Mouse (Mus musculus) MEL (cell line): Measurements from ENCODE around the gene Rab30.

Source experiments
- CHD1 ChIP-seq: IDR thresholded peaks from 2 replicates; pipeline ENCODE4 v1.6.1; 2012; ENCODE audit warnings: low read depth, mild to moderate bottlenecking, inconsistent platforms, low read length, improper control_type of control experiment
- CHD2 ChIP-seq: IDR thresholded peaks from 2 replicates; pipeline ENCODE4 v1.6.1; 2011; ENCODE audit warnings: low read length, improper control_type of control experiment
- CTCF ChIP-seq, 3 experiments: IDR thresholded peaks in 2 of 3; conservative IDR thresholded peaks in 1 of 3; 2 replicates each; pipeline ENCODE4 v1.5.1; 2011 to 2012; ENCODE audit warnings: low read length in 3 of 3, low read depth in 2 of 3, mild to moderate bottlenecking in 2 of 3, improper control_type of control experiment in 1 of 3, inconsistent platforms in 1 of 3, mixed read lengths in 1 of 3, moderate library complexity in 1 of 3; ENCODE audit not compliant: control insufficient read depth in 1 of 3, insufficient read depth in 1 of 3, poor library complexity in 1 of 3, severe bottlenecking in 1 of 3
- E2F4 ChIP-seq: IDR thresholded peaks from 2 replicates; pipeline ENCODE4 v1.6.1; 2011; ENCODE audit warnings: low read depth, low read length, improper control_type of control experiment, borderline replicate concordance
- EP300 ChIP-seq, 2 experiments: IDR thresholded peaks; 2 replicates each; pipeline ENCODE4 v1.6.1; 2011; ENCODE audit warnings: improper control_type of control experiment in 2 of 2, low read length in 2 of 2, low read depth in 1 of 2, mild to moderate bottlenecking in 1 of 2
- GATA1 ChIP-seq: IDR thresholded peaks from 2 replicates; pipeline ENCODE4 v1.6.1; 2011; ENCODE audit warnings: low read depth, low read length, improper control_type of control experiment
- HCFC1 ChIP-seq: IDR thresholded peaks from 2 replicates; pipeline ENCODE4 v1.6.1; 2012; ENCODE audit warnings: low read depth, mild to moderate bottlenecking, inconsistent platforms, low read length, improper control_type of control experiment, moderate library complexity
- POLR2A ChIP-seq, 2 experiments: IDR thresholded peaks; 2 replicates each; pipeline ENCODE4 v1.6.1; 2011 to 2012; ENCODE audit warnings: low read length in 2 of 2, mild to moderate bottlenecking in 2 of 2, control low read depth in 1 of 2, improper control_type of control experiment in 1 of 2, low read depth in 1 of 2, moderate library complexity in 1 of 2; ENCODE audit not compliant: control insufficient read depth in 1 of 2, insufficient read depth in 1 of 2, poor library complexity in 1 of 2
- RCOR1 ChIP-seq: IDR thresholded peaks from 2 replicates; pipeline ENCODE4 v1.6.1; 2012; ENCODE audit warnings: low read depth, mild to moderate bottlenecking, inconsistent platforms, low read length, improper control_type of control experiment
- SMC3 ChIP-seq: IDR thresholded peaks from 2 replicates; pipeline ENCODE4 v1.6.1; 2011; ENCODE audit warnings: low read depth, low read length, improper control_type of control experiment
- UBTF ChIP-seq: IDR thresholded peaks from 2 replicates; pipeline ENCODE4 v1.6.1; 2012; ENCODE audit warnings: low read depth, mild to moderate bottlenecking, inconsistent platforms, low read length, improper control_type of control experiment, moderate library complexity, borderline replicate concordance; ENCODE audit not compliant: insufficient read depth
- USF1 ChIP-seq: IDR thresholded peaks from 2 replicates; pipeline ENCODE4 v1.6.1; 2014; ENCODE audit warnings: low read depth, mild to moderate bottlenecking, inconsistent platforms, low read length, improper control_type of control experiment, moderate library complexity
- ZKSCAN1 ChIP-seq: IDR thresholded peaks from 2 replicates; pipeline ENCODE4 v1.6.1; 2012; ENCODE audit warnings: low read depth, mild to moderate bottlenecking, inconsistent platforms, low read length, improper control_type of control experiment, moderate library complexity

- TF ChIP-seq POLR2A (IDR thresholded peaks at IDR 0.05; ENCODE audit: control insufficient read depth in 1 of 2, insufficient read depth in 1 of 2, low read depth in 1 of 2, low read length in 2 of 2, poor library complexity in 1 of 2) (no peak), CTCF (IDR thresholded peaks at IDR 0.05 in 2 of 3, conservative IDR thresholded peaks at IDR 0.05 in 1 of 3; ENCODE audit: control insufficient read depth in 1 of 3, insufficient read depth in 1 of 3, low read depth in 2 of 3, low read length in 3 of 3, poor library complexity in 1 of 3, severe bottlenecking in 1 of 3) (no peak), RCOR1 (no peak), CHD1 (no peak), SMC3 (no peak), USF1 (no peak), CHD2 (no peak), E2F4 (no peak), EP300 (IDR thresholded peaks at IDR 0.05; ENCODE audit: low read depth in 1 of 2, low read length in 2 of 2) (no peak), ZKSCAN1 (no peak), GATA1 (no peak), HCFC1 (no peak), UBTF (no peak)
Measured at GRCm38 (mm10) chr7:92837907-92838306, 96.5 kb downstream of the Rab30 start.
